Mouse (Mus musculus) thymus, postnatal 14 days (tissue): Measurements from ENCODE around the gene Ino80b.

ENCODE experiments used
- DNase-seq: peaks from one replicate; pipeline ENCODE4 v3.0.0; 2021

Gene Ino80b

DNA sequence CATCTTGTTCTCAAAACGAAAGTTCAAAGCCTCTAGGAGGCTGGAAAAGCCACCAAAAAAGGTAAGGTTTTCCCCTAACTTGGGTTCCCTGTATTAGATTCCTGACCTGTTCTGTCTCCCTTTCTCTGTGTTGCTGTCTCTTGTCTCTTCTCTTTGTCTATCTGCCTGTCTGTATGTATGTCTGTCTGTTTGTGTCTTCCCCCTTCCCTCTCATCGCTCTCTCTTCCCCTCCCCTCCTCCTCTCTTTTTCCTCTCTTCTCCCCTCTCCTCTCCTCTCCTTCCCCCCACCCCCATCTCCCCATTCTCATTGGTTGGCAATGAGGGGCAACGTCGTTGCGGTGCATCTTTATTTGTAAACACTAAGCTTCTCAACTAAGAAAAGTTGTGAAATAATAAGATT is at the start of gene Ino80b:
TSS of gene Ino80b (minus strand) at position 101 of the 400 bp plus-strand sequence.
- DNase-seq: no peak

- no peak for DNase-seq
Measured at GRCm38 (mm10) chr6:83172240-83172920, 47.1 kb upstream of the Ino80b start.

- DNase-seq: no peak
Measured at GRCm38 (mm10) chr6:83171063-83171462, 45.8 kb upstream of the Ino80b start.

DNA sequence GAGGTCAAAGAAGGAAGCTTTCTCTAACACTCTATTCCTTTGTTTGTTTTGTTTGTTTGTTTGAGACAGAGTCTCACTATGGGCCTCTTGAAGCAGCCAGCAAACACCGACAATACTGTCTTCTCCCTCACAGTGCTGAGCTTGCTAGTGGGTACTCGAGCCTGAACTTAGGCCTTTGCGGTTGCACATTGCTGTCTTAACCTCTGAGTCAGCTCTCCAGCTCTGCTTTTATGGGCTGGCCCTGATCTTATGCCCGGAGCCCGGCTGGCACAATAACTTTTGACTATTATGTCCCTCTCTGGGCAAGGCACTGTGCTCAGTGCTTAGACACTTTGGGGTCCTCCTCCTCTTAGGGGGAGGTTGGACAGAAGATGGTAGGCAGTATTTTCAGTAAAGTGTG is 44.6 kb upstream of the Ino80b start:
- DNase-seq: no peak

DNA sequence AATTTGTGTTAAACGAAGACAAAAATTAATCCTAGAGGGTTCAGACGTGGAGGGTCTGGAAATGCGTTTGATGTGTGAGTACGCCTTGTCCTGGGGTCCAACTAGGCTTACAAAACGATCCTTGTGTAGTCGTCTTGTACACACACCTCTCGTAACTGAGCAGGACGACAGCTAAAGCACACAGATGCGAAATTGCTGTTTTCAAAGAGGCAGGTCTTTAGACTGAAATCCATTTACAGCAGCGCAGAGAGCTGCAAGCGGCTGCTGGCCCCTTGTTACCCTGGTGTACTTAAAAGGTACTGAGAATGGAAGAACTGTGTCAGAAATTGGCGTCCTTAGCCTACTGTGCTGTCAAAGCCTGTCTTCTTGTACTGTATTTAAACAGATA is 41.0 kb upstream of the Ino80b start:
- DNase-seq: no peak

- DNase-seq: peak; percentile 95
Measured at GRCm38 (mm10) chr6:83165607-83166242, 40.5 kb upstream of the Ino80b start, which contains the start of gene Dctn1. TSS of gene Dctn1 (plus strand) at chr6:83165920.

DNA sequence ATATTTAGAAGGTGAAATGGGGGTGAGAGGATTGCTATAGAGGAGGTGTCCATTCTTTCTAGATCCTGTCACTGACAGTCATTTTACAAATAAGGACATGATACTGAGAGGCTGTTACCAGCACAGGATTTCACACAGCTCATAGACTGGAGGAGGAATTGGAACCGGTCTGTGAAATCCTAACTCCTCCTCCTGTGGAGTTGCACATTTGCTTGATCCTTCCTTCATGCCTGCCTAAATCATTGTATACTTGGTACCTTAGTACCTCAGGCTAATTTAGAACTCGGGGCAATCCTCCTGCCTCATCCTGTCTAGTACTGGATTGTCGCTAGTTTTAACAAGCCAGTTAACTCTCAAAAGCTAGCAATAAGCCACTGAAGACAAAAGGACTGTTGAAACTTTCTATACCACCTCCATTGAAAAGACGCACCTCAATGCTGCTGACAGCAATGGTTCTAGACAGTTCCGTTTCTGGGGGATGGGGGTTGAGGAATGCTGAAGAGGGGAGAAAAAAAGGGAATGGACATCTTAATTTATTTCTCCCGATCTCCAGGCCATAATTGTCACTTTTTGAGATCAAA is 39.9 kb upstream of the Ino80b start:
- DNase-seq: no peak

GRCm38 (mm10) chr6:83162701-83163100 is 37.5 kb upstream of the Ino80b start:
- DNase-seq: peak; percentile 54

DNA sequence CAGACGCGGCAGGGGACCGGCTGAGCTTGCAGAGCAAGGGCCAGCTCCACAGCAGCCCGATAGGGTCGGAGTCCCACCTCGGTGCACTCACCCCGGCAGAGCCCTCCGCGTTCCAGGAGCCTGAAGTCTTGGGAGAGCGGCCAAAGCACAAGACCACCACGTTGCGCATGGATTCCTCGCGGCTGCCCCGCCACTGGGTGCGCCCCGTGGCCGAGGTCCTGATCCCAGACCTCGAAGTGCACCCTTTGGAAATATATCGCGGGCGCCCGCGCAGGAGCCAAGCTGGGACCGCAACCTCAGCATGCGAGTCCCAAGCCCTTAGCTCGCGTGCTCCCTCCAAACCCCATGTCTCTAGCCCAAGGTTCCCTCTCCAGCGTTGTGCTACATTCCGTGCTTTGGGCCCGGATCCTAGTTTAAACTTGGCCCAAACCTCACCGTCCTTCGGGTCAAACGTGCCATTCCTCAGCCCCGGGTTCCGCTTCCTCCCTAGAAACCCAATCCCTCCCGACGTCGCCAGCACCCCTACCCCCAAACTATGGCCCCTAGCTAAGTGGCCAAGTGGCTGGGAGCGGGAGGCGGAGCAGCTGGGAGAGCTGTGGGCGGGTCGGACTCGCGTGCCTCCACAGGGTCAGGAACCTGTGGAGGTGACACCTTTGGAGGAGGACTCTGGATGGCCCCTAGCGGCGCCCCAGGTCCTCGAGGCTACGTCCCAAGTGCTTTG is 36.9 kb upstream of the Ino80b start:
- DNase-seq: no peak

GRCm38 (mm10) chr6:83161442-83161841 is 36.2 kb upstream of the Ino80b start:
- DNase-seq: no peak

DNA sequence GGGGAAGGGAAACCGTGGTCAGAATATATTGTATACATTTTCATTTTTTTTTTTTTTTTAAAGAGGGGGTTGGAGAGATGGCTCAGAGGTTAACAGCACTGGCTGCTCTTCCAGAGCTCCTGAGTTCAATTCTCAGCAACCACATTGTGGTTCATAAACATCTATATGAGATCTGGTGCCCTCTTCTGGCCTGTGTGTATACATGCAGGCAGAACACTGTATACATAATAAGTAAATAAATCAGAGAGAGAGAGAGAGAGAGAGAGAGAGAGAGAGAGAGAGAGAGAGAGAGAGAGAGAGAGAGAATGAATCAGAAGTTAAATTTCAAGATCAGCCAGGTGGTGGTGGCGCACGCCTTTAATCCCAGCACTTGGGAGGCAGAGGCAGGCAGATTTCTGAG is 34.2 kb upstream of the Ino80b start:
- DNase-seq: peak; percentile 65

DNA sequence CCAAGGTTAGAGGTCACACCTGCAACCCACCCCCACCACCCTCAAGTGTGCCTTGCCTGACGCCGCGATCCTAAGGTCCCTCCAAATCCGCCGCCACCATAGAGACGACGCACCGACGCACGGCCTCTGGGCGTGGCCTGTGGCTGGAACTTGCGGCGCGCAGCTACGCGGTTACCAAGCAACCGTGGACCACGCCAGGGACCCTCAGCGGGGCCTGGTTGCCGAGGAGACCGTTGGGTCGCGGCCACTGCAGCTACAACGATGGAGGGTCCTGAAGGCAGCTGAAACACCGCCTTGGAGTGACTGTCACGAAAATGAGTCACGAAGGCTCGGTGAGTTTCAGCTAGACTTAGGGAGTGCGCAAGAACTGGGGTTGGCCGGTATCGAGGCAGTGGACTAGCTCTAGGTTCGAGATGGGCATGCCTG is 31.0 kb upstream of the Ino80b start, which contains the start of the genes Wdr54 and 1700003E16Rik:
TSS of gene Wdr54 (minus strand) at position 139 of the 426 bp plus-strand sequence.
TSS of gene 1700003E16Rik (plus strand) at position 146 of the 426 bp plus-strand sequence.
- peak; percentile 58 for DNase-seq

- DNase-seq: no peak
Measured at GRCm38 (mm10) chr6:83155552-83156238, 30.5 kb upstream of the Ino80b start.

DNA sequence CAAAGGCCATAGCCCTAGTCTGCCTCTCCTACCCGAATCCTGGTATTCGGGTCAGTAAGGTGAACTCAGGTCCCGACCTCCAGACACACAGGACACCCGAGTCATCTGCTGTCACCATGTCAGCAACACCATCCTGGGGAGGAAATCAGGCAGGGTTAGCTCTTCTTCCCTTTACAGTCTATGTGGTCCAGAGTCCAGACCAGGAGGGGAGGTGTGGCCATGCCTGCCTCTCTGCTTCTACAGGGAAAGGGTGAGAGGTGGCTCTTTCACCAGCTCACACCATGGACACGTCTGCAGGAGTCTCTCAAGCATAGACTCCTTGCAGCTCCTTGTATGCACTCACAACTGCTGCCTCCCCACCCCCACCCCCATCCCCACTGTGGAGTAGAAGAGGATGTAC is 28.3 kb upstream of the Ino80b start:
- no peak for DNase-seq

DNA sequence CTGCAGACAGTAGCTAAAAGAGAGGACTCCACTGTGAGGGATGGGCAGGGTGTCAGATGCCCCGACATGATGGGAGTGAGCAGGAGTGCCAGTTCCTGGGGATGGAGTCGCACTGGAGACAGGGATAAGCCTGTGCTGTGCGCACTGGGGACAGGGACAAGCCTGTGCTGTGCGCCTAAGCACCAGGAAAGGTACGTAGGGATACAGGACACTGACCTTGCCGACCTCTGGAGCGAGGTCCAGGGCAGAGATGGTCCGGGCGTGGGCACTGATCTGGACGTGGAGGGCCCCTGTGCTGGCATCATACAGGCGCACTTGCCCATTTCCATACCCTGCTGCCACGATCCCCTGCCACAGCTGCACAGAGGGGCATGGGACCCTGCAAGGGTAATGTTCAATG is 27.8 kb upstream of the Ino80b start:
- no peak for DNase-seq

DNA sequence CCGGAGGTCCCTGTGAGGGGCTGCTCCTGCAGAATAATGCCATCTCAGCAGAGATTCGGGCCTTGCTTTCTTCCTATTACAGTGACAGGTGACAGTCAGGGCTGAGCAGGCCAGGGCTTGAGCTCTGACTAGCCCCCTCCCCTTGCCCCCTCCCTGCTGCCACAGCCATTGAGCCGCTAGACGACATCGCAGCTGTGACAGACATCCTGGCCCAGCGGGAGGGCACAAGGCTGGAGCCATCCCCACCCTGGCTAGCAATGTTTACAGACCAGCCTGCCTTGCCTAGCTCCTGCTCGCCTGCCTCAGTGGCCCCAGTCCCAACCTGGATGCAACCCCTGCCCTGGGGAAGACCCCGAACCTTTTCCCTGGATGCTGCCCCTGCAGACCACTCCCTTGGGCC is 26.5 kb upstream of the Ino80b start:
- DNase-seq: no peak

GRCm38 (mm10) chr6:83147280-83147679 is 22.0 kb upstream of the Ino80b start:
- DNase-seq: no peak

DNA sequence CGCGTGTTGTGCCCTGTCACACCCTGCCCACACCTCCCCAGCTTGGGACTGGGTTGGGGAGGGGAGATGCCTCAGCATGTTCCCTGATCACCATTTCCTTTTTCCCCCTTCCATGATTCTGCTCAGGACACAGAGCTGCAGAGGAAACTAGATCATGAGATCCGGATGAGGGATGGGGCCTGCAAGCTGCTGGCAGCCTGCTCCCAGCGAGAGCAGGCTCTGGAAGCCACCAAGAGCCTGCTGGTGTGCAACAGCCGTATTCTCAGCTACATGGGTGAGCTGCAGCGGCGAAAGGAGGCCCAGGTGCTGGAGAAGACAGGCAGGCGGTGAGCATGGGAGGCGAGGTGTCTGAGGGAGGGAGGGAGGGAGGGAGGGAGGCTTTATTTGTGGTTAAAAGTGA is 20.6 kb upstream of the Ino80b start:
- no peak for DNase-seq

DNA sequence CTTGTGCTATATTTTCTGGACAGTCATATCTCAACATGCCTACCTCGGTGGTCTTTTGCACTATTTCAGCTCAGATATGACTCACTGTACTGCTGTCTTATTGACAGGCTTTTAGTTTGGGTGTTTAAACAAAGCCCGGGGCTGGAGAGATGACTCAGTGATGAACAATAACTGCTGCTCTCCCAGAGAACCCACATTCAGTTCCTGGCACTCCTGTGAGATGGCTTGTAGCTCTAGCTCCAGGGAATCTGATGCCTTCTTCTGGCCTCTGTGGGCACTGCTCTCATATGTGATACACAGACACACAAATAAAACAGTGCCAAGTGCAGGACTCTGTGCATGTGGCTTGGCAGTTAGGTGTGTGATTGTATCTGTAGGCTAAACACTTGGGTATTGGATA is 20.0 kb upstream of the Ino80b start:
- DNase-seq: no peak

DNA sequence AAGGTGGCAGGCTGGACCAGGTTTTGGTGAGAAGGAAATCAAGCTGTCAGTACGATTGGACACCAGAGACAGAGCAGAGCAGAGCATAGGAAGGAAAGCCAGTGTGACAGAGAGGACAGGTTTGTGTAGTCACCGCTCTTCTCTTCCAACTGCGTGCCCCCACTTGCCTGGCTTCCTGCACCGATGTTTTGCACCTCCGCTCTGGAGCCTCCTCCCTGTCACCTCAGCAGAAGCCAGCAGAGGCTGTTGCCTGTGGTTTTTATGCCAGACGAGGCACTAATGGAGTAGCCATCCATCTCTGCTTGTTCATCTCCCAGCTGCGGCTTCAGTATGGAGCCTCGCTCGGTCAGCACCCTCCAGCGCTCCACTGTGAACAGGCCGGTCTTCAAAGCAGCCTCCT is 17.7 kb upstream of the Ino80b start:
- DNase-seq: no peak

GRCm38 (mm10) chr6:83142211-83142731 is 17.0 kb upstream of the Ino80b start:
- peak; percentile 40 for DNase-seq

GRCm38 (mm10) chr6:83141636-83142035 is 16.4 kb upstream of the Ino80b start:
- DNase-seq: no peak

DNA sequence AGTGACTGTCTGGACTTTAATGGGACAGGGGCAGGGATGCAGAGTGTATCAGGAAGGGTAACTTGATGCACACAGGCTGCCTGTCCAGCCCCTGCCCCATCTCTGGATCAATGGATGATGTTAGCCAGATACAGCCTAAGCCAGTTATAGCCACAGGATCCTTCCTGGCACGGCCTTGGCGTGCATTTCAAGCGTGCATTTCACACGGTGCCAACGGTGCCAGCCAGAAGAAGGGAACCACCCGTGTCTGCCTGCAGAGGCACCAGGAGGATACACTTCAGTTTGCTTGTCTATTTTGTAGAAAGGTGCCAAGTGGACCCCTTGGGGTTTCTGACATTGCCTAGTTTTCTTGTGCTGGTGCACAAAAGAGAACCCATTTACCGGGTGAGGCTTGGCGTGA is 14.8 kb upstream of the Ino80b start:
- DNase-seq: no peak
